Mouse (Mus musculus): Measurements from ENCODE around the gene Bcdin3d. TPM values are rescaled to one million over a fixed set of nuclear protein-coding genes. Genes with fewer than 3 reads are reported as not detected.

The Bcdin3d gene
- total RNA-seq, 2 experiments from 2014 or later: 5.0 TPM

GRCm38 (mm10) chr15:99473801-99474575 is 542 bp downstream of the Bcdin3d start:
- DNase-seq (ENCODE audit: low spot score in 2 of 2): peak in 1 of 2 experiments; percentile 36

GRCm38 (mm10) chr15:99472972-99473371 is 1.6 kb downstream of the Bcdin3d start:
- no peak for DNase-seq (ENCODE audit: low spot score in 2 of 2)

GRCm38 (mm10) chr15:99471677-99472063 is 2.9 kb downstream of the Bcdin3d start:
- no peak for DNase-seq (ENCODE audit: low spot score in 2 of 2)

GRCm38 (mm10) chr15:99470971-99471676 is 3.4 kb downstream of the Bcdin3d start:
- peak in 1 of 2 experiments; percentile 75 for DNase-seq (ENCODE audit: low spot score in 2 of 2)

GRCm38 (mm10) chr15:99470224-99470761 is 4.2 kb downstream of the Bcdin3d start:
- DNase-seq (ENCODE audit: low spot score in 2 of 2): peak in 1 of 2 experiments; percentile 20

GRCm38 (mm10) chr15:99469736-99470135 is 4.8 kb downstream of the Bcdin3d start:
- no peak for DNase-seq (ENCODE audit: low spot score in 2 of 2)

GRCm38 (mm10) chr15:99469067-99469466 is 5.5 kb downstream of the Bcdin3d start:
- peak in 1 of 2 experiments; percentile 86 for DNase-seq (ENCODE audit: low spot score in 2 of 2)

GRCm38 (mm10) chr15:99463194-99463593 is 11.3 kb downstream of the Bcdin3d start:
- no peak for DNase-seq (ENCODE audit: low spot score in 2 of 2)

GRCm38 (mm10) chr15:99457606-99458401 is 16.7 kb downstream of the Bcdin3d start, which contains the start of gene Nckap5l:
TSS of gene Nckap5l (minus strand) at chr15:99457748.
- peak; percentile 83 to 93 for DNase-seq (ENCODE audit: low spot score in 2 of 2)

- peak; percentile 42 to 48 for DNase-seq (ENCODE audit: low spot score in 2 of 2)
These were observed 17.4 kb downstream of the Bcdin3d start for GRCm38 (mm10) chr15:99456963-99457605.

GRCm38 (mm10) chr15:99456338-99456962 is 18.1 kb downstream of the Bcdin3d start:
- no peak for DNase-seq (ENCODE audit: low spot score in 2 of 2)

GRCm38 (mm10) chr15:99455415-99455814 is 19.1 kb downstream of the Bcdin3d start:
- no peak for DNase-seq (ENCODE audit: low spot score in 2 of 2)

GRCm38 (mm10) chr15:99454585-99455279 is 19.8 kb downstream of the Bcdin3d start:
- DNase-seq (ENCODE audit: low spot score in 2 of 2): no peak

GRCm38 (mm10) chr15:99453153-99453900 is 21.2 kb downstream of the Bcdin3d start:
- DNase-seq (ENCODE audit: low spot score in 2 of 2): no peak

- no peak for DNase-seq (ENCODE audit: low spot score in 2 of 2)
These were observed 24.7 kb downstream of the Bcdin3d start for GRCm38 (mm10) chr15:99449751-99450280.

- peak in 1 of 2 experiments; percentile 76 for DNase-seq (ENCODE audit: low spot score in 2 of 2)
These were observed 25.3 kb downstream of the Bcdin3d start for GRCm38 (mm10) chr15:99449131-99449750.

GRCm38 (mm10) chr15:99446136-99446535 is 28.4 kb downstream of the Bcdin3d start:
- DNase-seq (ENCODE audit: low spot score in 2 of 2): peak in 1 of 2 experiments; percentile 21

GRCm38 (mm10) chr15:99445567-99445966 is 29.0 kb downstream of the Bcdin3d start:
- DNase-seq (ENCODE audit: low spot score in 2 of 2): no peak

Data from layer of hippocampus, adult 18-20 months (tissue).